8 mouse cellular contexts compared by ENCODE assay signal in genomic region chr10:43002066-43002678, GRCm38 (mm10).
DNase-seq lines count a peak whose midpoint lies in the region; ATAC-seq and TF ChIP-seq lines count a peak whose summit lies in the region.

No protein-coding gene starts in this region.

- H3K4me2 ChIP-seq in forebrain, embryonic 15.5 days (replicated peaks), result peak overlapping the region; percentile 37
- H3K4me2 ChIP-seq in intestine, postnatal 0 days (replicated peaks; ENCODE audit: low read depth), result peak overlapping the region; percentile 77

- WGBS in forebrain, embryonic 15.5 days, result 18% methylated on average over 13 of the region's 13 CpGs
- 20% methylated on average over 13 of the region's 13 CpGs for WGBS in intestine, postnatal 0 days

- ATAC-seq in forebrain, embryonic 15.5 days (replicated peaks), result no peak
- ATAC-seq in intestine, postnatal 0 days, result no peak
- no peak for ATAC-seq in granulocyte monocyte progenitor cell, adult 5-6 weeks (replicated peaks; ENCODE audit: poor library complexity, severe bottlenecking)

- peaks cover 5% of the 10 kb centered on the region; the same call in 1 of the 2 replicates for H3K36me3 ChIP-seq in forebrain, embryonic 15.5 days
- no peaks in the 10 kb centered on the region for H3K36me3 ChIP-seq in intestine, postnatal 0 days (ENCODE audit: control insufficient read depth, insufficient read depth)

- TF ChIP-seq CTCF in intestine, postnatal 0 days (IDR thresholded peaks at IDR 0.05; ENCODE audit: low read depth), result no peak

- H3K4me3 ChIP-seq in forebrain, embryonic 15.5 days, result peak overlapping the region; percentile 22; the same call in 1 of the 2 replicates
- H3K4me3 ChIP-seq in intestine, postnatal 0 days (ENCODE audit: low read depth, low read length), result peak overlapping the region; percentile 37

- H3K27me3 ChIP-seq in forebrain, embryonic 15.5 days, result no peaks in the 10 kb centered on the region
- 0 out of 2 replicates have a peak, but pooled peaks cover 7% of the 10 kb centered on the region for H3K27me3 ChIP-seq in intestine, postnatal 0 days (replicated peaks; ENCODE audit: control insufficient read depth, insufficient read depth, low read length)

- H3K4me1 ChIP-seq in forebrain, embryonic 15.5 days, result peaks cover 9% of the 10 kb centered on the region
- H3K4me1 ChIP-seq in intestine, postnatal 0 days (replicated peaks; ENCODE audit: control insufficient read depth, insufficient read depth, low read length), result 0 out of 2 replicates have a peak, but pooled peaks cover 2% of the 10 kb centered on the region

- H3K27ac ChIP-seq in forebrain, embryonic 15.5 days (replicated peaks), result no peak overlapping the region
- no peak overlapping the region for H3K27ac ChIP-seq in intestine, postnatal 0 days (ENCODE audit: low read depth, low read length)

- peak; percentile 48 for DNase-seq in adrenal gland, postnatal 25 days
- DNase-seq in lung, postnatal 10 days, result peak; percentile 72
- DNase-seq in cerebellum, adult 11 months, result no peak
- DNase-seq in c-Kit-positive CD71-positive TER-119-positive erythroid progenitor cells, embryonic 14.5 days (ENCODE audit: low spot score), result no peak
- no peak for DNase-seq in urinary bladder, postnatal 10 days (ENCODE audit: low spot score)

- no peaks in the 10 kb centered on the region for H3K9me3 ChIP-seq in forebrain, embryonic 15.5 days
- H3K9me3 ChIP-seq in intestine, postnatal 0 days (ENCODE audit: control insufficient read depth), result no peaks in the 10 kb centered on the region

- H3K9ac ChIP-seq in forebrain, embryonic 15.5 days (replicated peaks), result no peak overlapping the region
- no peak overlapping the region for H3K9ac ChIP-seq in intestine, postnatal 0 days (ENCODE audit: low read depth, low read length)

Comparison
In these comparisons a context has a peak if more than half of its experiments do, and no peak if none do; other contexts are left out.
1. DNase-seq: peak in adrenal gland, postnatal 25 days (single experiment) and lung, postnatal 10 days (single experiment); none in cerebellum, adult 11 months (single experiment), c-Kit-positive CD71-positive TER-119-positive erythroid progenitor cells, embryonic 14.5 days (single experiment) and urinary bladder, postnatal 10 days (single experiment).